Mouse (Mus musculus): ENCODE measurements around the gene Plekhf1.

Gene Plekhf1

GRCm38 (mm10) chr7:38217417-38218171 lies 10.2 kb downstream of the Plekhf1 start:
- DNase-seq: peak; percentile 96

GRCm38 (mm10) chr7:38215697-38216096 lies 12.1 kb downstream of the Plekhf1 start:
- no peak for DNase-seq

DNA sequence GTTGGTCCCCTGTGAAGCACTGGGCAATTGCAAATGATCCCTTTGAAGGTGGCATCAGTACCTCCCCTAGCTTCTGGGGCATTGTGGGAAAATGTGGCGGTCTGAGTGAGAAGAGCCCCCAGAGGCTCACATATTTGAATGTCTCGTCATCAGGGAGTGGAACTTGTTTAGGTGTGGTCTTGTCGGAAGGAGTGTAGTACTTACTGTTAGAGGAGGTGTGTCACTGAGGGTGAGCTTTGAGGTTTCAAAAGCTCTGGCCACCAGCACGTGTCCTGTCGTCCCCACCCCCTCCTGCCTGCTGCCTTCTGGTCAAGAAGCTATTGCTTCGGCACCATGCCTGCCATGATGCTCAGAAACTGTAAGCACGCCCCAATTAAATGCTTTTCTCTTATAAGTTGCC lies 12.5 kb downstream of the Plekhf1 start:
- DNase-seq: no peak

DNA sequence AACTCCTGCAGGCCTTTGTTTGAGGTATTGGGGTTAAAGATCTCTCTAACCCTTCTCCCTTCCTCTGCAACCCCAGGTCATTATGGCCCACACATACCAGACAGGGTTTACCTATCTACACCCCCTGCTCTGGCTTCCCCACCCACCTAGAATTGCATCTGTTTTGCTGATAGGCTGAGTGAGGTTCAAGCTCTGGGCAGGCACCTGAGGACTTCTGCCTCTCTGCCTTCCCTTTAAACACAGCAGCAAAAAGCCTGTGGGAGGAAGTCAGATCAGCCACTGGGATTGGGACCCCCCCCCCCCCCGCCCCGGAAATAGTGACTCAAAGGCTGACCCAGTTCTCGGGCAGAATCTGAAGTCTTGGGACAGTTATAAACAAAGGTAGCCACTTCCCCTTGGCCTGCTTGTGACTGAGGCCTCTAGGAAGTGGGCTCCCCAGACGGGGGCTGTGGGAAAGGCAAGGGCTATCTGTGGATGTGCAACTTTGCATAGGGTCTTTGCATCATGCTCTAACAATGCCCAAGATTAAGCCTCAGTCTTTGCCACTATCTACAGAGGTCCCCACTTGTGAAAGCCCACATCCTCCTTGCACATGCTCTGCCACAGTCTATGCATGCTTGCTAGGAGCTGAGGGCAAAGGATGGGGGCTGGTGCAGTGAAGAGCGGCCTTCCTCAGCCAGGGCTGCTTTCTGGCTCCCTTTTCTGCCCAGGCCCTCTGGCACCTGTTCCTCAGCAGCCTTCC lies 13.2 kb downstream of the Plekhf1 start:
- no peak for DNase-seq

GRCm38 (mm10) chr7:38212651-38213062 lies 15.2 kb downstream of the Plekhf1 start:
- peak in 1 of 2 experiments; percentile 31 for DNase-seq

GRCm38 (mm10) chr7:38209478-38210152 lies 18.2 kb downstream of the Plekhf1 start:
- no peak for DNase-seq

DNA sequence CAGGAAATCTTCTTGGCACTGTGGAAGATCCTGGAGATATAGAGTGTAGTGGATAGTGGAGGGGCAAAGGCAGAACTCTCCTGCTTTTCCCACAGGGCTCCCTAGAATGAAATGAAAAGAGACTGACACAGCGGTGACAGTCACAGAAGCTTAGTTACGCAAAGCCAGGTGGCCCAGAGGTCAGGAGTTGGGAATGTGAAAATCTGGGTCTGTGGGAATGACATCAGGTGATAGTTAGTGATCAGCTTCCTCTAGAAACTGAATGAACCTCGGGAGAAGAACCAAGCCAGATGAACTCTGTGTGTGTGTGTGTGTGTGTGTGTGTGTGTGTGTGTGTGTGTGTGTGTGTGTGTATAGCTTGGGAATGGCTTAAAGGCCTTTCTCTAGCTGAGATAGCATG lies 18.8 kb downstream of the Plekhf1 start:
- DNase-seq: no peak

DNA sequence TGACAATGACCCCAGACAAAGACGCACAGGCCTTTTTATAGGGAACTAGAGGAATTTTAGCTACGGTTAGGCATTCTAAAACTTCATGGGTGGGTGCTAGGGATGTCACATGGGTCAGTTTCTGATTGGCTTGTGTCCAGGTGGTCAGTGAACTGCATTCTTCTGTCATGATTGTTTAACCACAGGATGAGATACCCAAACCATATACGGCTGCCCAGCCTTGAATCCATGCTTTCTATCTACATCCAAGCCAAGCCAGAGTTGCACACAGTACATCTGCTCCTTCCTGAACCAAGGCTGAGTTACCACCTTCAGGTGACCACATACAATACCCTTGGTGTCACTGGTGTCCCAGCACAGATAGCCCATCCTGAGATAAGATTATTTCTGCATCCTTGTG lies 21.3 kb downstream of the Plekhf1 start:
- no peak for DNase-seq

GRCm38 (mm10) chr7:38205801-38206200 lies 22.0 kb downstream of the Plekhf1 start:
- no peak for DNase-seq

- DNase-seq: no peak
These were observed 23.5 kb downstream of the Plekhf1 start for GRCm38 (mm10) chr7:38204314-38204713.

DNA sequence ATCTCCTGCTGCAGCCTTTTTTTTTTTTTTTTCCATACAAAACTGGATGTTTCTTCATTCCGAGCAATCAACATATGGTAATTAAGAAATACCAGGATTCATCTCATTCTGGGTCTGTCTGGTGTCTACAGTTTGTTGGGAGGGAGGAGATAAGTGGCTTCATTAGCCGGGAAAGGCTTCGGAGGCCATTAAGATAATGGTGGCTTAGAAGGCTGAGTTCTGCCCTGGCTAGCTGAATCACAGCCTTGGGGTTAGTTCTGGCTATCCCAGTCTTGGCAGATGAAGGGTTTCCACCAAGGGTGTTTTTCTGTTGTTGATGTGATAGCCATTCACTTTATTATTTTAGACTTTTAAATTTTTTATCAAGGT lies 26.5 kb downstream of the Plekhf1 start:
- no peak for DNase-seq

DNA sequence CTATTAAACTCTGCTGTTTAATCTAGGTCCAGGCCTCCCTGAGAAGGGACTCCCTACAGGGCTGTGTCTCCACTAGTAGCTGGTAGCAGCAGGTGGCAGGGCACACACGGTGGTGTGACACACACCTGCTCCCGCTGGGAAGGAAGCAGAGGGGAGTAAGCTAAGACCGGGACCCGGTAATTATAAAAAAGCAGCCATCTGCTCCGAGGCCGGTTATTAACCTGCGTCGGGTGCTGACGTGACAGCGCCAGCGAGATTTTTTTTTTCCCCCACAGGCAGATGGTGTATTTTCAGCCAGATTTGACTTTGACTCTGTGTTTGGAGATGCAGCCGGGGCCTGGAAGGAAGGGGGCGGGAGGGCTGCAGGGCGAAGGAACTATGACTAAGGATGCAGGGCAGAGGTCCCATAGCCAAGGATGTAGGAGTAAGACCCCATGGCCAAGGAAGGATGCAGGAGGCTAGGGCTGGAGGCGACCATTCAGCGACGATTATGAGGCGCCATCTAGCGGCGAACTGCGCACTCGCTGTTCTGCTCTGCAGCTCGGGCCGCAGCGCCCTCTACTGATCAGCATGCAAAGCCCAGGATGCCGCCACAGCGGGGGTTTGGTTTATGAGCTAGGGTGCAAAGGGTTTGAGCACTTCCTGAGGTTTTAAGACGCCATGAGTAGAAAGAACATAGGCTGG lies 27.1 kb downstream of the Plekhf1 start:
- peak; percentile 59 to 85 for DNase-seq

- no peak for DNase-seq
These were observed 27.8 kb downstream of the Plekhf1 start for GRCm38 (mm10) chr7:38199907-38200605.

- peak in 1 of 2 experiments; percentile 39 for DNase-seq
These were observed 36.2 kb downstream of the Plekhf1 start for GRCm38 (mm10) chr7:38191571-38191970.

DNA sequence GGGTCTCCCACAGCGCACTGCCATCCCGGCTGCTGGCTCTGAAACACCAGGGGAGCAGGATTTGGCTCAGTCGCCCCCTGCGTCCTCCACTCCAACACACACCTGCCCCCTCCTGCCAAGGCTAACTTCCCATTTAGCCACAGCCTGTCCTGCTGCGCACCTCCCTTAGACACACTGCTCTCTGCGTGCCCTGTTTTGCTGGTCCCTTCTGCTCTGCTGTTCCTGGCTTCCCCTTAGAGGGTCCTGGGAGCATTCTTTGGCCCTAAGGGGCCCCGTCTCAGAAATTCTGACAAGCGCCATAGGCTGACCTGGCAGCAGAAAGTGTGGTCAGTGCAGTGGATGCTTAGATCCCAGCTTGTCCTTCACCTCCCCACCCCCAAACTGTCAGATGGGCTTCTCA lies 36.7 kb downstream of the Plekhf1 start:
- no peak for DNase-seq

- no peak for DNase-seq
These were observed 37.6 kb downstream of the Plekhf1 start for GRCm38 (mm10) chr7:38190056-38190835.

- DNase-seq: no peak
These were observed 38.5 kb downstream of the Plekhf1 start for GRCm38 (mm10) chr7:38189136-38189982.

DNA sequence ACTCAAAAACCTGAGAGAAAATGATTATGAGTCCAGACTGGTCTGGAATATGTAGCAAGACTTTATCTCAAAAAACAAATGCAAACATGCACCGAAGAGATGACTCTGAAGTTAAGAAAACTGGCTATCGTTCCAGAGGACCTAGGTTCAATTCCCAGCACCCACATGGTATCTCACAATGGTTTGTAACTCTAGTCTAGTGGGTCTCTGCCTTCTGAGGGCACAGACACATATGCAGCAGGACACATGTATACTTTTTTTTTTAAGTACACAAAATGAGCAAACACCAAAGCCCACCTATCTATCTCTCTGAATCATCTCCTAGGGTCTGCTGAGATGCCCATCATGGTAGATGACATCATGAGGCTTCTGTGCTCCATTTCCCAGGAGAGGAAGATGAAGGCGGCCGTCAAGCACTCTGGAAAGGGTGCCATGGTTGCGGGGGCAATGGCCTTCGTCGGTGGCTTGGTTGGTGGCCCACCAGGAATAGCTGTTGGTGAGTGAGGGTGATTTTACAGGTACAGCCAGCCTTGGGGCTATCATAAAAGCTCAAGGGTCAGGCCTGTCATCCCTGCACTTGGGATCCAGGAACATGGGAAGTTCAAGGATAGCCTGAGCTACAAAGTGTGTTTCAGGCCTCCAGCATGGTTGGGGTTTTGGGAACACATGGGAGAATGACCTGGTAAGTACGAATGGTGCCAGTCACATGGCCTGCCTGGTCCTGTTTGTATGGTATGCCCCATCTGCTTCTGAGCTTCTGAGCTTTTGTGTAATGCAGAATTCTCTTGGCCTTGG lies 39.3 kb downstream of the Plekhf1 start:
- no peak for DNase-seq

- DNase-seq: peak in 1 of 2 experiments; percentile 26
These were observed 40.0 kb downstream of the Plekhf1 start for GRCm38 (mm10) chr7:38187796-38188195.

DNA sequence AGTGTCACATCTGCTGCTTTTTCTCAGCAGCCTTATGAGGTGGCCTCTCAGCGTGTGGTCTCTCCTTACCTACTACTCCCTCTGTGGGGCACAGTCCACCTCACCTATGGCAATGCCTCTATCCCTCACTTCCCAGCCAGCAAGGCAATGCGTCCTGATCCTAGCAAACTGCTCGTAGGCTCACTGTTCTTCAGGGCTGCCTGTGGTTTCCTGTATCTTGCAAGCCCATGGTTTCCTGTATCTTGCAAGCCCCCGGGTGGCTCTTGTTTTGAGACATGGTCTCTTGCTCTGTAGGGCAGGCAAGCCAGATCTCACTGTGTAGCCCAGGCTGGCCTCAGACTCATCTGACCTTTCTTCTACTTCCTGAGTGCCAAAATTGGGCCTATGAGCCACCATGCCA lies 41.0 kb downstream of the Plekhf1 start:
- DNase-seq: no peak
